Mouse (Mus musculus): ENCODE data around the gene H2afy.

H2afy gene

DNA sequence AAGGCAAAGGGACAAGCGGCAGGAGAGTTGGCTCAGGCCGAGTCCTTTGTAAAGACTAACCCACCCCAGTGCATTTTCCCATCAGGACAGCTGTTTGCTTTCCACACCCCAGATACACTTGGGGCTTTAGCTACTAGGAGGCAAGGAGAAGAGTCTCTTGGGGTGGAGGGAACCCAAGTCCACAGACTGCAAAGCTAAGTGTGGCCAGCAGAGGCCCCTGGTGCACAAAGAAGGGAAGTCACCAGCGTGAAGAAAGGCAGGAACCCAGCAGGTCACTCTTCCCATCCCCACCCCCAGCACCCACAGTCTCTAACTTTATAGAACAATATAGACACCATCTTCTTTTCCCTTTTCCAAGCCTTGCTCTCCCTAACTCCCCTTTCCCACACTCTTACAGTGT lies 9.4 kb upstream of the H2afy start:
- no peak for DNase-seq (ENCODE audit: low spot score)

DNA sequence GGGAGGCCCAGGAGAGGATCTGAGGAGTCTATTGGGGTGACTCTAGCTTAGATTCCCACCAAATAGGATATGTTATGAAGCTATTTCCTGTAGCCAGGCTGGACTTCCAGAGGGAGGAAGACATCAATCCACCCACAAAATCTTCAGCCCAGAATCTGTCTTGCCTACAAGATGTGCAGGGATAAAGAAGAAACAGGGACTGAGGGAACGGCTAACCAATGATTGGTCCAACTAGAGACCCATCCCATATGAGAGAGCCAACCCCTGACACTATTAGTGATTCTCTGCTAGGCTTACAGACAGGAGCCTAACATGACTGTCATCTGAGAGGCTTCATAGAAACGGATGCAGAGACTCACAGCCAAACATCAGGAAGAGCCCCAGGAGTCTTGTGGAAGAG lies 7.9 kb upstream of the H2afy start:
- no peak for DNase-seq (ENCODE audit: low spot score)

DNA sequence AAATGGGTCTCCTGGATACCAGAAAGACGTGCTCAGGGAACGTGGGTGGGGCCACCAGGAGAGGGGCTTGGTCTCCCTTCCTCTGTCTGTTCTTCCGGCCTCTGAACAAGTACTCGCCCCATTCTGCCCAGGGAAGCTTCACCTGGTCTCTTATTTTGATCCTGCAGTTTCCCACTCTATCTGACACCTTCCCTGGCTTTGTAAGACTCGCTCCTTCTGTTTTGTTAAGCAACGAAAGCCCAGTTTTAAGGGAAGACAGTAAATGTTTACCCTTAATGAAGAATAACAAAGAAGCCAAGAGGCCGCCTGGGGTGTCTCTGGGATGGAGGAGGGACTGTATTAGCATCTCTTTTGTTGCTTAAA lies 7.0 kb upstream of the H2afy start:
- no peak for DNase-seq (ENCODE audit: low spot score)

DNA sequence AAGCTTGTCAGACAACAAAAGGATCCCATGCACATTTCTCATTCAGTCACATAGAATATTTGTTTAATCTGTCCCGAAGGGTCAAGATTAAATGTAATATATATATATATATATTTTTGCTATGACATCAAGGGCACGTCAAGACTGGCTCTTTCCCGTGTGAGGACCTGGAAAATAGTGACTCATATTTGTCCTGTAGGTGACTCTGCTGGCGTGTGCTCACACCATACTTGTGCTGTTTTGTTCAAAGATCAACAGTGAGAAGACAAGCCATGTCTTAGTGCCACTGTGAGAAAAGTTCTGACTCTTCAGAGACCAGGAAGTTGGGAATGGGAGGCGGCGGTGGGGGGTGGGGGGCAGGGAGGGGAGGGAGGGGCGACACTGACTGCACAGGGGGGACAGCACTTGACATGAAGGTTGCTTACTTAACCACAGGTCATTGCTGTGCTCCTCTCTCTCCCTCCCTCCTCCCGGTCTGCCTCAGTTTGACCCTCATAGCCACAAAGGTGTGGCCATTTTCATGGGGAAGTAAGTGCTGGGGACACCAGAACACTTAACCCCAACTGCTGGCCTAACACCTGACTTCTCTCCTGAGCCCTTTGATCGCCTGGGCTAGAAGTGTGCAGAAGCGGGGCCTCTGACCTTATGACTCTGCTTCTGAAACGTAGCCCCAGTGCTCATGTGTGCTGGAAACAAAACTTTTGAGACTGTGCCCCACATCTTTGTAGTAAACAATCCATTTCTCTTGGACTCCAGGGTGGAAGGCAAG lies 6.4 kb upstream of the H2afy start:
- no peak for DNase-seq (ENCODE audit: low spot score)

DNA sequence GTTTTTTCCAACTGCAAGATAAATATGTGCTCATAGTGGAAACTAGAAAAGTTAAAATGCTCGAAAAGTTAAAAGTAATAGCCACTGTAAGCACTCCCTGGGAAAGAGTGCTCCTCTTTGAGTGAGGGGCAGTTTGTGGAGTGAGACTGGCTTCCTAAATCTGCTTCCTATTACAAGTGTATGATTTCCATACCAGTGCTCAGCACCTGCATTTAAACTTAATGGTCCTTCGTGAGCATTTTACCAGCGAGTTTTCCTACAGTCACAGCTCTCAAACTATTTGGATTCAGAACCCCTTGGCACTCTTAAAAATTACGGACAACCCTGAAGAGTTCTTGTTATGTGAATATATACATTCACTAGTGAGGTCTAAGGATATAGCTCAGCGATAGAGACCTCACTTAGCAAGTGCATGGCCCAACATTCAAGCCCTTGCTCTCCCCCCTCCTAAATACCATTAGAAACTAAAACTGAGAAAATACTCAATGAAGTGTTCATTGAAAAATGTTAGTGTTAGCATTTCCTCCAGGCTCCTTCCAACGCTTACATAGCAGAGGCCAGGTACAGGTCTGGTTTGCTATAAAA lies 3.1 kb upstream of the H2afy start:
- DNase-seq (ENCODE audit: low spot score): no peak

DNA sequence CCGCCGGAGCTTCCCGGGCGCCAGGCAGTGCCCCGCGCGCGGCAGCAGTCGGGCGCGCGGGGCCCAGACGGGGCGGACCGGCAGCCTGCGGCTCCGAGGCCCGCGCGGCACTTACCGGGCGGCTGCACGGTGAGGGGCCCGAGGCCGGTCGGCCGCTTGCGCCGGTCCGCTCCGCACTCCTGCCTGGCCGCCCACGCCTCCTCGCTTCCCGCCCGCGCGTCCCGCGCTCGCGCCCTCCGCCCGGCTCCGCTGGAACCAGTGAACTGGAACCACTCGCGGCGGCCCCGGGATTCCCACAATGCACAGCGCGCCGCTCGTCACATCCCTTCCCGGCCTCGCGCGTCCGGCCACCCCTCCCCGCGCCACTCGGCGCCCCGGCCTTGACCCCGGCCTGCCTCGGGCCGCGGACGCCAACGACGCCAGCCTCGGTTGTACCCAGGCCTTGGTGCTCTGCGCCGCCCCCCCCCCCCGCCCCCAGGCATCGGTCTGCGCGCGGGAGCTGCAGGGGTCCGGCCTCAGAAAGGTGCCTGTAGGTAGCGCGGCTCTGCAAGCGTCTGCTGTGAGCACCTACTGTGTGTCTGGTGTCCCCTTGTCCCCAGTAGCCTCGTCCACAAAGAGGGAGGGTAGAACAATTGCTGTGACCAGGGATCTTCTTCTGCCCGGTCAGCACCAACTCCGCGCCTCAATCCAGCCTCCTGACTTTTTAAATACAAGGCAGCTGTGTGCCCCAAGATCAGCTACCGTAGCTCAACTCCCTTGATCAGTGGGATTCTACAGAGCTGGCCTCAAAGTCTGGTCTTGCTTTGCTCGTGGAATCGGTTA lies 719 bp downstream of the H2afy start:
- DNase-seq (ENCODE audit: low spot score): peak; percentile 61

DNA sequence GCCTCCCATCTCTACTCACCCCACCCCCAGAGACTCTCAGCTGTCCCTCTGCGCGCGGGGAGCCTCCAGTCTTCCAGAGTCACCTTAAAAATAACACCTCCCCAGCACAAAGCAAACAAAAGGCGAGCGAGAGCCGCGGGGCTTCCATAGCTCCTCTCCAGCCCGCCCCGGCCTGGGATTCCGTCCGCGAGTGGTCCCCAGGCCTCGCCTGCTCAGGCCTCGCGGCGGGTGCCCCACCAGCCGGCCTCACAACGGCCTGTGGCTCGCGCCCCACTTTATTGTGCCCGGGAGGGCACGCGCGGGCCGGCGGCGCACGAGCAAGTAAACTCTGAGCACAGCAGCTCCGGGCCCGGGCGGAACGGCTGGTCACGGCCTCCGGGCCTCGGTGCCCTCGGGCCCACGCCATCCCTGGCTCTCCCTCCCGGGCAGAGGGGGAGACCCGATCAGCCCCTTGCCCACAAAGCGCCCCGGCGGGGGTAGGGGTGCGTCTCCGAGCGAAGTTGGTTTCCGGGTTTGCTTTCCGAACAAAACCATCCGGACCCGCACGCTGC lies 1.5 kb downstream of the H2afy start:
- no peak for DNase-seq (ENCODE audit: low spot score)

DNA sequence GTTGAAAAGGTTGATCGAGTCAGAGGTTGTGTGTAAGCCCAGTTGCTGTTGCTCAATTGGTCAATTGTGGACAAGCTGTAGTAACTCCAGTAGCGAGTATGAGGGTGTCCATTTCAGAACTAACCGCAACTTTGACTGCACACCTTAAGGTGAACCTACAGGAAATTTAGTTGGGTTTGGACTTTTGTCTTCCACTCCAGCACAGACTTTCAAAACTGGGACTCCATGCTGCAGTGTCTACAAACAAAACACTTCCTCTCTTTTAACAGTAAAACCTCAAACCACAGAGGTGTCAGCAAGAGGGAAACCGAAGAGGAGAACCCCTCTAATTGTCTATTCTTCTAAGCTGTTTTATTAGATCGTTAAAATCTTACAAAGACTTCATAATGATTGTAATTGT lies 2.1 kb downstream of the H2afy start:
- no peak for DNase-seq (ENCODE audit: low spot score)

DNA sequence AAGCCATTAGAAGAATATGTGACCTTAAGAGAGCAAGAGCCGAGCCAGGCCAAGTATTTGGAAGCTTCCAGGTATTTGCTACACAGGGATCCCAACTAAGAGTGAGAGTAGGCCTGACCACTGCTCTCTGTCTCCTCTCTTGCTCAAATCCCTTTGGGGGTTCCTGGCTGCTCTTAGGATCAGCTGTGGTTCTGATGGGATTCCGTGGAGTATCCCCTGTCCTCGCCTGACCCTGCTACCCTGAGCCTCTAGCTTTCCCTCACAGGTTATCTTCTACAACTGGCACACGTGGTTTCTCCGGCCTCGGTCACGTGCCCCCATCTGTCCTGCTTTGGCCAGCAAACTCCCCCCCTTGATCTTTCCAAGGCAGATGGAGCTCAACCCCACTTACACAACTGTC lies 3.2 kb downstream of the H2afy start:
- DNase-seq (ENCODE audit: low spot score): no peak

DNA sequence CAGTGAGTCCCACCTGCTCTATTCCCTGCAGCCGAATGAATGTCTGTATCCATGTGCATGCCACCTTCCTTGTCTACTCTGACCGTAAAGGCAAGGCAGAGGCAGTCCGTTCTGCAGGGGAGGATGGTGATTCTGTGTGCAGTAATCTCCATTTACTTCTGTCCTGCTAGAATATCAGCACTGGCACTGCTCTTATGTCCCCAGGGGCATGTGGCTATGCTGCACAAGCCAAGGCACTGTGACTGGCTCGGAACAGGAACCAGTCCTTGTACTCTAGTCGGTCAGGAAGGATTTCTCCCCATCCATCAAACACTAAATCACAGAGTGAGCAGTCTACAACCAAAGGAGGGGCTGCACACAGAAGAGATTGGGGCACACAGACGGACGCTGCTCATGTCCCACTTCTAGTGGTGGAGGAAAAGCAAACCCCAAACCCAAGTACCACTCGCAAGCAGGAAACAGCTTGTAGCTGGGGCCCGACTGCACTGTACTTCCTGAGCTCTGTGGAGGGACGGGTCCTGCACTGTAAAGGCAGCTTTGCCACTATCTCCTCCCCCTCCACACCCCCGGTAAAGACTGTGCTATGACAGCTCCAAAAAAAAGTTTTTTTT lies 3.7 kb downstream of the H2afy start:
- DNase-seq (ENCODE audit: low spot score): no peak

DNA sequence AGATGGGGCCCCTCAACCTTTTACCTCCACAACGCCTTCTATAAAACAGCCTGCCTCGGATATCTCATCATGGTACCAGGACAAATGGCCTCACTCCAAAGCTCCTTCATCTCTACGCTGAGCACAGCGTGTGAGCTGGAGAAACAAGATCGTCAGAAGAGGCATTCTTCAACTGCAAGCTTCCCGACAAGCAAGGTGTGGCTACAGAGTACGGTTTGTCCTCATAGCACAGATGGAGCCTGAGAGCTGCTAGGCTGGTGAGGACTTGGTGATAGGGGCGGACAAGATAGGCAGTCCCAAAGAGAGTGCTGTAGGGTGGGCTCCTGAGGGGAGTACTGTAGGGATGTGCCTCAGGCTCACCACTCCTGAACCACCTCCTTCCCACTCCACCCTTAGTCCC lies 5.6 kb downstream of the H2afy start:
- no peak for DNase-seq (ENCODE audit: low spot score)

DNA sequence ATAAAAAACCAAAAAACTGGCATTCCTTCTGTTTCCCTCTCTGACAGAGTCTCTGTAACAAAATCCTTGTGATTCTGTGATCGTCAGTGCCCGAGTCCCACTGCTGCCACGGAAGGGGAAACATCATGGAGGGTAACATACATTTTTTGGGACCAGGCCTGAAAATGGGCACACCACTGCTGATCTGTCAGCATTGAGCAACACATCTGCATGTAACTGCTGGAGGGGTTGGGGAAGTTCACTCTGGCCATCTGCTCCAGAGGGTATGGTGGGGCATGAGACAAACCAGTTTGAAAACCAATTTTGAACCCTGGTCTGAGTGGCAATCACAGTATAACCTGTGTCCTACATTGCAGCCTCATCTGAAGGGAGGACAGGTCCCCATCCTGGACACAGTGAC lies 6.6 kb downstream of the H2afy start:
- no peak for DNase-seq (ENCODE audit: low spot score)

DNA sequence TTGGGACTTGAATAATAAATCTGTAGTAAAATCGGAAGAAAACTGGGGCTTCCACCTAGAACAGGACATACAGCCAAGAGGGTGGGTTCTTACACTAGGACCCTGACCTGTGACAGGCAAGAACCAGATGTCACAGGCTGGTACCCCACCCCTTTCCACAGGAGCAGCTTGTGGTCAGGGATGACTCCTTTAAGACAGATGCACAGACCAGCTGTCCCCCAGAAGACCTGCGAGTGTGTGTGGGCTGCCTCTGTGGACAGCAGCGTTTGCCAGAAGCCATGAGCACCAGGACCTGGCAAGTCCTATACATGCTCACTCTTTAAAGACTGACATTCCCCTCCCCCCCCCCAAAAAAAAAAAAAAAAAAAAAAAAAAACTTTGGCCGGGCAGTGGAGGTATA lies 7.1 kb downstream of the H2afy start:
- no peak for DNase-seq (ENCODE audit: low spot score)

DNA sequence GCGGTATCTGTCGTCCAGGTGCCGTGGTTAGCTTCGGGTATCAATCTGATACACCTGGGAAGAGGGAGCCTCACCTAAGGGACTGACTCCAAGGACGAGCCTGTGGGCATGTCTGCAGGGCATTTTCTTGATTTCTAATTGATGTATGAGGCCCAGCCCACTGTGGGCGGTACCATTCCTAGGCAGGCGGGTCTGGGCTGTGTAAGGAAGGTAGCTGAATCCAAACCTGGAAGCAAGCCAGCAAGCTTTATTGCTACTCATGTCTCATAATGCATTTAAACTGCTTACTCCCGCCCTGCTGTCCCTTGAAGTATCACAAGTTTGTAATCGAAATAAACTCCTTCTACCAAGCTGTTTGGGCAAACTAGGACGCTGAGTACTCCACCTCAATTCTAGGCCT lies 10.5 kb downstream of the H2afy start:
- no peak for DNase-seq (ENCODE audit: low spot score)

DNA sequence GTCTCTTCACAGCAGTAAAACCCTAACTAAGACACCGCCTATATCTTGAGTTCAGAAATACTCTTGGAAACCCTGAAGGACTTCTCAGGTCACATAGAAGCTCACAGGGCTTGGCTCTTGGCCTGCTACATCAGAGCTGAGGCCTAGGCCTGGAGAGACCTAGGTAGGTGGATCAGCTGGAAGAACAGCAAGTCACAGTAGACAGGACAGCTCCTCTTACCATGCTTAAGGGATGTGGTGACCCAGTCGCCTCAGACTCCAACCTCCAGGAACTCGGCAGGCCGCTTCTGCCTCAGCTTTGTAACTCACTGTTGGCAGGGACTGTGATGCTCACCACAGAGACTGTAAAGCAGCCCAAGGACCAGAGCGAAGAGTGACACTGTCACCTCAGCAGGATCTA lies 13.1 kb downstream of the H2afy start:
- DNase-seq (ENCODE audit: low spot score): no peak

DNA sequence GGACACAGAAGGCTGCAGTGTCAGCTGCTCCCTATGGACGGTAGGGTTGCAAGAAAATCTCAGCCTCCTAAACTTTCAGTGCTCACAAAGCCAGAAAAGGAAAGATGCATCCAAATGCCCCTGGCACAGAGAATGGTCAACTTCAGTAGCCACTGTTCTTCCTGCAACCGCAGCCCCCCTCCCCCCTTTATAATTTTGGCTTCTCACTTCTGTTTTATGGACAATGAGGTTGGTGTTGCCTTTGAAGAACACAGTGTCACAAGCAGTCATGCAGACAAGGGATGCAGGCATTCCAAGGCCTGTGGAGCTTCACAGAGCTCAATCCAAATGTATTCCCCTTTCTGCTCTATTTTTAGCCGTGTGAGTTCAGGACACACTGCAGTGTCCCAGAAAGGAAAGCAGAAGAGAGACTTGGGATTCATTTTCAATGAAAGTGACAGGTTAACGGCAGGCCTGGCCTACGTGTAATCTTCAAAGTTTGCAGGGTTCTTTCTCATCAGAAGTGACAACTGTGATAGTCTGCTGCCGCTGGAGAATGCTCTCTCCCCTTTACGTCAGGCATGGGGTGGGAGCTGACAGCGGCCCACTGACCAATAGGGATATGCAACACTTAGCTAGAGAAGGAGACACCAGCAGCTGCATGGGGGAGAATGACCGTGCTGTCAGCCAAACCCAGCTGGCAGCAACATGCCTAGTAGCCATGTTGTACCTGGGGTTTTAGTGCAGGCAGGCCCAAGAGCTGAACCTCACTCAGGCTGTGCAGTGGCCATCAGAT lies 18.0 kb downstream of the H2afy start:
- no peak for DNase-seq (ENCODE audit: low spot score)

DNA sequence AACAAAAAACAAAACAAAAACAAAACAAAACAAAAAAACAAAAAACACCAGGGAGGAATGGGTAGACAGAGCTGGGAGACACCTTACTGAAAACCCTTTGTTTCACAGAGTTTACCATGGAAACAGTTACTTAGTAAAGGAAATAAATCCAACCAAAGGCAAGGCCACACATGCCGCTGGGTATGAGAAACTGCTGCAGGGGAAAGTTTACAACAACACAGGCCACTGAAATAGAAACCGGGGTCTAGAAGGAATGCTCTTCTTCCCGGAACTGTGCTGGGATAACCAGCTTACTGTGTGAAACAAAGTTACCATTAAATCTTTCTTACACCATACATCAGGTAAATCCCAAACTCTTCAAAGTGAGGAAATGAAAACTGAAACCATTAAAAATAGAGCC lies 20.3 kb downstream of the H2afy start:
- DNase-seq (ENCODE audit: low spot score): no peak

DNA sequence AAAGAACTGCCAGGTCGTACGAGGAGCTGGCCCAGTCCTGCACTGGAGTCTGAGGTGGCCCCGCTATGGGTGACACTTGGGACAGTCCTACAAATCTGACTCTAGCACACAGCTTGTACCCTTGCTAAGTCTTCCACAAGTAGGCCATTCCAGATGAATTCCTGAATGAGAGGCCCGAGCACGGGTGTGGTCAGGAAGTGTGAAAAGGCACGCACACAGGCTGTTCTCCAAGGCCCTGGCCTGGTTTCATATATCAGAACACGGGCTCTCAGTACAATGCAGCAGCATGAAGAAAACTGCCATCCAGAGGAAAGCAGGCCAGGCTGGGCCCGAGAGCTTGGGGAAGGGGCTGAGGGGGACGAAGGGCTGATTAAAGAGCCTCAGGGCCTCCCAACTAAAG lies 20.8 kb downstream of the H2afy start:
- DNase-seq (ENCODE audit: low spot score): no peak

DNA sequence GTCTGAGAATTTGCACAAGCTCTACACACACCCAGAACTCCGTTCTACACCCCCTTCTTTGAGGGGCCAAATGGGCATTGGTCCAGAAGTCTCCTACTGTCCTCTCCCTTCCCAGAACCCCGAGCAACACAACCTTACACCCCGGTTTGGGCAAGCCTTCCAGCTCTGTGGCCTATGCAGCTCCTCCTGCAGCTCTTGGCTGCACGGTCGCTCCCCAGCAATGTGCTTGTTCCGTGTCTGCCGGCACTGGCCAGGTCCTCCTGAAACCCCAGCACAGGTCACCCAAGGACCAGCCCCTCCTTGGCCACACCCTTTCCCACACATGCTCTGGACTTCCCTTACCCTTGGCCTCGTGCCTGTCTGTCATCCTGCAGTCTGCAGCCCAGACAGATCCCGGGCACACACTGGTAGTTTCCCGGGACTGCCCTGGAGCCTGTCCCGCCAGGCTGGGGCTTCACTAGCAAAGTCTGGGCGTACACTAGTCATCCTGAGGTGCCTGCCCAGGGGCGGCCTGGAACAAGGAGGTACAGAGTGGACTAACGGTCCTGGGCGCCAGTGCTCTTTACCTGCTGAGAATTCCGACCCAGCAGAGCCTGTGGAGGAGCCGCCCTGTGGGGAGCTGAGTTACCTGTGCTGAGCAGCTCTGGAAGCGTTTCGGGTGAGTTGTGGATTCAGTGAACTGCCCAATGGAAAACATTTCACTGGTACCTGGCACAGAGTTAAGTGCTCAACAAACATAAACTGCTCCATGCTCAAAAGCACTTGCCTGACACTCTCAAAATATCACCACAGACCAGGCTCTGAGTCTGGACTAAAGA lies 22.5 kb downstream of the H2afy start:
- no peak for DNase-seq (ENCODE audit: low spot score)

DNA sequence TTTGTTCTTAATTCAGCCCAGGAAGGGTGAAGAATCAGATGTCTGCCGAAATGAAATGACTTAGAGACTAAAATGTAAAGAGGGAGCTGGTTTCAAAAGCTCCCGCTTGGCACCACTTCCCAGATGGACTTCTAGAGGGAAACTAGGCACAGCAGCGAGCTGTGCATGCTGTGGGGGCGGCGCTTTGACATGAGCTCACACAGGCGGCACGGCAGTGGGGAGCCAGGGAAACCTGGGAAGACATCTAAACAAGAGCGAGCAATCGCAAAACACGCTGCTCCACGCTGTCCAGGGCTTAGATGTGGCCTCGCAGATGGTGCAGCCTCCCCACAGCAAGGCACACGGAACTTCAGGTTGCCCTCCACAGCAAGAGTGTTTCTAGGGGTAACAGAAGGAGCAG lies 23.2 kb downstream of the H2afy start:
- no peak for DNase-seq (ENCODE audit: low spot score)

DNA sequence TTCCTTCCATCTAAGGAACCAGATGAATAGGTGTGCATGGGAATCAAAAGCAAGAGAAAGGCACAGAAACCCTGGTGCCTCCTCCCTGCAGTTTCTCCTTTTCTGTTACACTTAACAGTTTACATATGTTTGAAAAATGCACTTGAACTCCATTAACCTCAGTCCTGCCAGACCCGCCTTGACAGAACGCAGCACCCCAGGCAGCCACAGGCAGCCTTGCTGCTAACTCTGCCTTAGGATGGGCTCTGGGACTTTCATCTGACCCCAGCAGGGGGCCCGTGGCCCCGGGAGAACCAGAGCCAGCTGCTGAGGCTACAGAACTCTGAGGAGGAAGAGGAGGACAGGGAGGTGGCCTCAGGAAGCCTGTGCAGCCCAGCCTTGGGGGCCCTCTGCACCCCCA lies 23.7 kb downstream of the H2afy start:
- no peak for DNase-seq (ENCODE audit: low spot score)

Measured in layer of hippocampus, adult 9-10 months (tissue).